Mouse (Mus musculus): ENCODE measurements around the gene Snx30.
"Not testable (repeated sequence)": the region's sequence is repeated elsewhere in the genome, so short reads cannot be mapped to it uniquely, and the experiment has no call there.

The Snx30 gene

GRCm38 (mm10) chr4:59805181-59805967 lies at the start of gene Snx30:
Gene Snx30, plus strand, starts transcription at chr4:59805840.
- peak; percentile 93 for DNase-seq

GRCm38 (mm10) chr4:59756332-59757082 lies 49.1 kb upstream of the Snx30 start:
- DNase-seq = peak; percentile 86

GRCm38 (mm10) chr4:59757452-59758435 lies 47.9 kb upstream of the Snx30 start:
- no peak for DNase-seq

- DNase-seq = no peak
Observed at GRCm38 (mm10) chr4:59760016-59760415, 45.6 kb upstream of the Snx30 start.

GRCm38 (mm10) chr4:59760636-59761364 lies 44.8 kb upstream of the Snx30 start:
- DNase-seq = no peak

GRCm38 (mm10) chr4:59761365-59761729 lies 44.3 kb upstream of the Snx30 start:
- DNase-seq = no peak

GRCm38 (mm10) chr4:59764950-59765349 lies 40.7 kb upstream of the Snx30 start:
- DNase-seq = no peak

- DNase-seq = no peak
Observed at GRCm38 (mm10) chr4:59765385-59766005, 40.1 kb upstream of the Snx30 start.

GRCm38 (mm10) chr4:59767717-59768116 lies 37.9 kb upstream of the Snx30 start:
- no peak for DNase-seq

GRCm38 (mm10) chr4:59772171-59772879 lies 33.3 kb upstream of the Snx30 start:
- DNase-seq = no peak

DNA sequence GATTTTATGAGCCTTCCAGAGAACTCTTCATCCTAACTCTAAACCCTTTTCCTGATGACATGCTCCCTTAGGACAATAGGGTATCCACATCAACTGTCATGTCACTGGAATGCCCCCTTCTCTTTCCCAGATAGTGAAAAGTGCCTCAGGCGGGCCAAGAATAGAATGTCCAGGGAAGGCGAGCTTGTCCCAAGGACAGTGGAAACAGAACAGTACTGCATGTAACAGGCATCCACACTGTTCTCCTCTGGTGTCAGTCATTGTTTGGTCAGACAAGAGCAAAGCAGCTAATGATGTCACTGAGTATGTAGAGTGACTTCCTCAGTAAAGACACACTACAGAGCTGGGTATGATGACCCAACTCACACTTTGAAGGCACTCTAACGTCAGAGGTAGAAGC lies 27.8 kb upstream of the Snx30 start:
- DNase-seq = no peak

DNA sequence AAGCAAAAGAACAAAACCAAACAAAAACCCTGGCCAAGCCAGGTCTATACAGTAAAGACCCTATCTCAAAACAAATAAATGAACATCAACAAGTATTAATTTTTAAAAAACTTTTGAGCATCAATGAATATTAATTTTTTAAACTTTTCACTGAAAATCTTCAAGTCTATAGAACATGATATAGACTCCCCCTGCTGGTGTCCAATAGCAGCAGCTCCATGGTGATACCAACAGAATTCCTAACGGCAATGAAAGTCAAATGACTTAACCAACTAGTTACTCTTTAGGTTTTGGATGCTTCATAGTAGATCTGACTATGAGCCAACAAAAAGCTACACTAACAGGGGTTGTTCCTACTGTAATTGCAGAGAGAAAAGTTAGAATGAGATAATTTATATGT lies 25.1 kb upstream of the Snx30 start:
- DNase-seq = no peak

DNA sequence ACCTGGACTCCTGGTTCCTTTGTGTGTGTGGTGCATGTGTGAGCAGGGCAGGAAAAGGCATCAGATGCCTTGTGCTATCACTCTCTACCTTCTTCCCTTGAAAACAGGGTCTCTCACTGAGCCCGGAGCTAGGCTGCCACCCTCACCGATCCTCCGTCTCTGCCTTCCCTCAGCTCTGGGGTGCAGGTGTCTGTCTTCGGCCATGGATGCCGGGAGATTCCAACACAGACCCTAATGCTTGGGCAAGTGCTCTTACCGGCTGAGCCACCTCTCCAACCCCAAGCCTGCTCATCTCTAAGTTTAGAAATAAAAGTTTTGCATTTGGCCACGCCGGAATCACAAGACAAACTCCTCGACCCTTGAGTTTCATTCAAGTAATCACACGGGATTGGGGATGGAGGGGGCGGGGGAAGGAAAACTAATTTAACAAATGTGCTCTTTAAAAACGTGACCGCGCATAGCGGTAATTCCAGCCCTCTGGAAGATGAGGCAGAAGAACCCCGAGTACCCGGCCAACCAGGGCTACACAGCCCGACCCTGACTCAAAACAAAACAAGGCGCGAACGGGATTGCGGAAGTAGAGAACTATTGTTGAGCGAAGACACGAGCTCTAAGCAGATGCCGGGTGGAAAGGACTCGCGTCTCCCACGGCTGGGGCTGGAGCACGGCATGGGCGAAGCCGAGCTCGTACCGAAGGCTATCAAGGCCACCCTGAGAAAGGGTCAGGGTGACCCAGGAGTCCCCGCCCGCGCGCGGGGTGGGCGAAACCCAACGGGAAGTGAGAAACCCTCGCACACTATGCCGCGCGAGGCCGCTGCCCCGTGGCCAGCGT lies 22.6 kb upstream of the Snx30 start:
- DNase-seq = peak; percentile 42

DNA sequence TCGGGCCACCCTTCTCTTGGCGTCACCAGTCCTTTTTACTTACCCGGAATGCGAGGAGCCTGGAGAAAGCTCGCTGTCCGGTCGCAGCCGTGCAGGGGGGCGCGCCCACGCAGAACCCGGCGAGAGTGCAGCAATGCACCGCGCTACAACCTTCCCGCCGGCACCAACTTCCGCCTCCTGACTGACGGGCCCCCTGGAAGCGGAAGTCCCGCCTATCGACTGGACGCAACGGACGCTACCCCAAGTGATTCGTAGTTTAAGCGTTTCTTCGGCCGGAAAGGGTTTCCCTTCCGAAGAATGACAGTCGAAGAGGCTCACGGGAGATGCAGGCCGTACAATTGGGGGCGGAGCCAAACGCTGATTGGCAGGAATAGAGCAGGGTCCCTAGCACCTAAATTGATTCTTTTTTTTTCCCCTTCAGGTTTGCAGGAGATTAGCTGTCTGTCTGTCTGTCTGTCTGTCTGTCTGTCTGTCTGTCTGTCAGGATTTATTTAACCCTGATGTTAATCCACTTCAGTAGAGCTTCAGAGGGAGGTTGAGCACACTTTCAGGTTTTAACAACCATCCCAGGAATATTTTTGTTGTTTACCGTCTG lies 21.9 kb upstream of the Snx30 start:
- peak; percentile 97 for DNase-seq

DNA sequence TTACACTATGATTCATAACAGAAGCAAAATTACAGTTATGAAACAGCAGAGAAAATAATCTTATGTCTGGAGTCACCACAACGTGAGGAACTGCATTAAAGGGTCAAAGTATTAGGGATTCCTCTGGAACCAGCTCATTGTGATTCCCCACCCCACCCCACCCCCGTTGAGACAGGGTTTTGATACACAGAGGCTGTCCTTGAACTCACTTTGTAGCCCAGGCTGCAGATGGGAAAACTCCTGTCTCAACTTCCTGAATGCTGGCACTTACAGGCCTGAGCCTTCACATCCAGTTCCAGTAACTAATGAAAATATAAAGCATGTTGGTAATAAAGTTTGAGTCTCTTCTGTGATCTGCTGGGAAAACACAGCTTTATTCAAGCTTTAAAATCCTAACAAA lies 20.2 kb upstream of the Snx30 start:
- no peak for DNase-seq

- DNase-seq = peak; percentile 55
Observed at GRCm38 (mm10) chr4:59786661-59787060, 19.0 kb upstream of the Snx30 start.

DNA sequence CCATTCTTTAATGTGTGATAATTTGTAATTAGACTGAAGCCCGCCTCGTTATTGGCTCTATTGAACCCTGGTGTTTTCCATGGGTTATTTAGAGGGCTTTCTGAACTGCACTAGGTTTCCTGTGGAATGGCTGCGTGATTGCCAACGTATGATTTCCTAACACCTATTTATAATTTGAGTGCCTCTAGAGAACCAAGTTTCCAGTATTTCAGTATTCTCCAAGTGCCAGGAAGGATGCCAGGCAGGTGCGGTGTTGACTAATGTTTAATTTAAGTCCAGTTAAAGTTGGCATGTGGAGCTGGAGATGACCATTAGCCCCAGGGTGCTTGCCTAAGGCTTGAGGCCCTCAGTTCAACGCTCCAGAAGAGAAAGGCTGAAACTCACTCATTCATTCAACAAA lies 18.5 kb upstream of the Snx30 start:
- DNase-seq = no peak

DNA sequence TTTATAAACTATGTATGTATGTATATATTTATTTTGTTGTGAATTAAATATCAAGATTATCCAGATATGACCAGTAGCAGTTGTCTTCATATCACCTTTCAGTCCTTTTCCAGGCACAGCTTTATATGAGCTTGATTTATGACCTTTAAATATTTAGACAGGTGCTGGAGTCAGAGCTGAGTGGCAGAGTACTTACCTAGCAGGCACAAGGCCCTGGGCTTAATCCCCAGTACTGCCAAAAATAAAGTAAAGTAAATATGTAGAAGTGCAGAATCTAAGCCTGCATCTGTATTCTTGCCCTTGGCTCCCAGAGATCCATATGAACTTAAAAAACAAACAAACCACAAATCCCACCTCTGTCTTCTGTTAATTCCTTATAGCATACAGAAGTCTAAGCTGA lies 16.6 kb upstream of the Snx30 start:
- DNase-seq = no peak

DNA sequence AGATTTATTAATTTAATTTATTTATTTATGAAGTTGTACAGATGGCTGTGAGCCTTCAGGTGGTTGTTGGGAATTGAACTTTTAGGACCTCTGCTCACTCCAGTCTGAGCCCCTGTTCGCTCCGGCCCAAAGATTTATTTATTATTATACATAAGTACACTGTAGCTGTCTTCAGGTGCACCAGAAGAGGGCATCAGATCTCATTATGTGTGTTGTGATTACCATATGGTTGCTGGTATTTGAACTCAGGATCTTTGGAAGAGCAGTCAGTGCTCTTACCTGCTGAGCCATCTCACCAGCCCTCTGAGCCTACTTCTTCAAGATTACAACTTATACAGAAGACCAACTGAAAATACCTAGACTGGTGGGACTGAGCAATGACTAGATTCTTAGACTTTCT lies 12.0 kb upstream of the Snx30 start:
- DNase-seq = not testable (repeated sequence)

- DNase-seq = no peak
Observed at GRCm38 (mm10) chr4:59794116-59794515, 11.5 kb upstream of the Snx30 start.

Measured in layer of hippocampus, adult 9-11 months (tissue).